Comparison of ENCODE assay signal across 11 mouse cellular contexts in genomic region chr9:63333074-63333473, GRCm38 (mm10). TPM values are rescaled to one million over a fixed set of nuclear protein-coding genes. Genes with fewer than 3 reads are reported as not detected.
DNase-seq lines count a peak whose midpoint lies in the region; ATAC-seq and TF ChIP-seq lines count a peak whose summit lies in the region.
"Had no signal": no experiment of that assay in that cellular context is flagged by ENCODE, and none has a peak within 500 bp of the region (broad histone marks: within the 10 kb centered on the region; RNA-seq: fewer than 3 reads in every experiment).

No protein-coding gene starts in this region.

- no peaks in the 10 kb centered on the region; the same call in 1 of the 2 replicates for H3K9me3 ChIP-seq in liver, embryonic 12.5 days (replicated peaks)
- no peaks in the 10 kb centered on the region for H3K9me3 ChIP-seq in heart, embryonic 10.5 days
- H3K9me3 ChIP-seq: liver, embryonic 15.5 days had no signal

- peak; percentile 39 for DNase-seq in CD4-positive, CD25-positive, alpha-beta regulatory T cell, adult 2 months (ENCODE audit: low read depth, low spot score)
- DNase-seq in liver, adult 2 months (ENCODE audit: extremely low read depth, low read depth, low spot score) = no peak
- peak; percentile 64 for DNase-seq in ES-CJ7 (ENCODE audit: low read depth, low spot score)
- DNase-seq in lung, postnatal 36 days = peak; percentile 9
- no peak for DNase-seq in left cerebral cortex, postnatal 36 days (ENCODE audit: low spot score in 2 of 2)
- no peak for DNase-seq in heart, embryonic 10.5 days (ENCODE audit: low spot score)
- DNase-seq: kidney, postnatal 10 days had no signal

- H3K36me3 ChIP-seq in liver, adult 2 months (ENCODE audit: control insufficient read depth, insufficient read depth, low read length) = peaks cover 33% of the 10 kb centered on the region
- peaks cover 58% of the 10 kb centered on the region for H3K36me3 ChIP-seq in liver, embryonic 12.5 days
- H3K36me3 ChIP-seq in heart, embryonic 10.5 days = peaks cover 88% of the 10 kb centered on the region

- no peaks in the 10 kb centered on the region for H3K27me3 ChIP-seq in liver, adult 2 months (ENCODE audit: control insufficient read depth, insufficient read depth, low read length)
- H3K27me3 ChIP-seq in liver, embryonic 12.5 days (replicated peaks) = no peaks in the 10 kb centered on the region
- H3K27me3 ChIP-seq in heart, embryonic 10.5 days (ENCODE audit: insufficient read depth, poor library complexity, severe bottlenecking) = no peaks in the 10 kb centered on the region
- H3K27me3 ChIP-seq: liver, embryonic 15.5 days had no signal

- no peak overlapping the region for H3K27ac ChIP-seq in liver, adult 2 months (replicated peaks; ENCODE audit: insufficient read depth, low read depth, low read length)
- H3K27ac ChIP-seq in liver, embryonic 12.5 days = no peak overlapping the region
- H3K27ac ChIP-seq in heart, embryonic 10.5 days = no peak overlapping the region
- H3K27ac ChIP-seq: liver, embryonic 15.5 days had no signal

- H3K9ac ChIP-seq in liver, adult 2 months (ENCODE audit: low read depth, low read length) = no peak overlapping the region
- no peak overlapping the region for H3K9ac ChIP-seq in liver, embryonic 12.5 days
- H3K9ac ChIP-seq: liver, embryonic 15.5 days had no signal

- intact Hi-C loops in left cerebral cortex, postnatal 36 days (cut with DNase I) = no loop called here

- 100% methylated on average over 2 of the region's 2 CpGs for WGBS in liver, adult 2 months
- 89% methylated on average over 2 of the region's 2 CpGs for WGBS in liver, embryonic 12.5 days (ENCODE audit: insufficient replicate concordance)
- WGBS in heart, embryonic 10.5 days = 95% methylated on average over 2 of the region's 2 CpGs

- no peak for ATAC-seq in CD4-positive, CD25-positive, alpha-beta regulatory T cell, adult 4 months
- no peak for ATAC-seq in liver, embryonic 12.5 days

- TF ChIP-seq CTCF in liver, adult 2 months (IDR thresholded peaks at IDR 0.05; ENCODE audit: low read depth, low read length) = peak; percentile 77

- no peaks in the 10 kb centered on the region for H3K79me2 ChIP-seq in liver, adult 2 months (ENCODE audit: control insufficient read depth, insufficient read depth, low read length)

- no peak for TF ChIP-seq POLR2A in liver, adult 2 months (IDR thresholded peaks at IDR 0.05; ENCODE audit: extremely low read depth, insufficient read depth, low read length)

- H3K4me3 ChIP-seq in liver, adult 2 months (ENCODE audit: insufficient read depth, low read depth, low read length) = no peak overlapping the region
- no peak overlapping the region for H3K4me3 ChIP-seq in liver, embryonic 12.5 days
- no peak overlapping the region for H3K4me3 ChIP-seq in heart, embryonic 10.5 days
- H3K4me3 ChIP-seq: liver, embryonic 15.5 days; myocyte had no signal

- no peak overlapping the region for H3K4me2 ChIP-seq in liver, embryonic 12.5 days
- H3K4me2 ChIP-seq: liver, embryonic 15.5 days had no signal

- H3K4me1 ChIP-seq in liver, adult 2 months (ENCODE audit: control insufficient read depth, insufficient read depth, low read length) = peaks cover 7% of the 10 kb centered on the region
- H3K4me1 ChIP-seq in liver, embryonic 12.5 days = no peaks in the 10 kb centered on the region
- H3K4me1 ChIP-seq in heart, embryonic 10.5 days = 0 out of 2 replicates have a peak, but pooled peaks cover 2% of the 10 kb centered on the region
- H3K4me1 ChIP-seq: liver, embryonic 15.5 days had no signal

RNA-seq across cellular contexts. Expression of gene Map2k5, which starts 44.6 kb away (rescaled TPM):
- 10 to 100 TPM in 1 of 2 experiments, 1 to 10 TPM in 1; 9.1 to 12.8 TPM for polyA plus RNA-seq in CD4-positive, CD25-positive, alpha-beta regulatory T cell, adult 4 months (2017; shearing (Covaris generic))
- total RNA-seq in liver, adult 2 months (2014; rRNA removed) = 13.3 and 14.6 TPM in 2 replicates
- 32.2 and 36.4 TPM in 2 replicates for polyA plus RNA-seq in liver, adult 2 months (2012; rRNA removed)
- polyA plus RNA-seq in liver, embryonic 12.5 days (2016; fragmentation: Nextera tagmentation; extraction: Ambion mirVana) = 15.7 and 16.7 TPM in 2 replicates
- total RNA-seq in left cerebral cortex, postnatal 36 days (2021) = 10 to 100 TPM; 36.3 to 36.7 TPM
- 28.7 and 31.9 TPM in 2 replicates for polyA plus RNA-seq in heart, embryonic 10.5 days (2016; fragmentation: Nextera tagmentation; extraction: Ambion mirVana)

Comparison
In these comparisons a context has a peak if more than half of its experiments do, and no peak if none do; other contexts are left out.
1. DNase-seq: peak in CD4-positive, CD25-positive, alpha-beta regulatory T cell, adult 2 months (single experiment), ES-CJ7 (single experiment) and lung, postnatal 36 days (single experiment); none in liver, adult 2 months (single experiment), left cerebral cortex, postnatal 36 days (0 of 2) and heart, embryonic 10.5 days (single experiment).